Mouse (Mus musculus): ENCODE data around the gene Fbxl20. TPM values are rescaled to one million over a fixed set of nuclear protein-coding genes. Genes with fewer than 3 reads are reported as not detected.

The Fbxl20 gene
- total and polyA plus RNA-seq, 2 experiments: 12.3 to 15.1 TPM

- no peaks in the 10 kb centered on the region for H3K36me3 ChIP-seq (ENCODE audit: control insufficient read depth, insufficient read depth, low read length)
- 71% methylated on average over 5 of the region's 5 CpGs for WGBS
- DNase-seq (ENCODE audit: extremely low read depth, low read depth, low spot score): no peak
- peaks cover 5% of the 10 kb centered on the region; the same call in 1 of the 2 replicates for H3K4me1 ChIP-seq (ENCODE audit: control insufficient read depth, insufficient read depth, low read length)
- no peak overlapping the region for H3K9ac ChIP-seq (ENCODE audit: low read depth, low read length)
- H3K27me3 ChIP-seq (ENCODE audit: control insufficient read depth, insufficient read depth, low read length): no peaks in the 10 kb centered on the region
- H3K27ac ChIP-seq (replicated peaks; ENCODE audit: insufficient read depth, low read depth, low read length): no peak overlapping the region
- H3K79me2 ChIP-seq (ENCODE audit: control insufficient read depth, insufficient read depth, low read length): no peaks in the 10 kb centered on the region
- H3K4me3 ChIP-seq (ENCODE audit: insufficient read depth, low read depth, low read length): no peak overlapping the region
- TF ChIP-seq CTCF (IDR thresholded peaks at IDR 0.05; ENCODE audit: low read depth, low read length): no peak
- TF ChIP-seq POLR2A (IDR thresholded peaks at IDR 0.05; ENCODE audit: extremely low read depth, insufficient read depth, low read length): no peak
These were observed 106.1 kb downstream of the Fbxl20 start for GRCm38 (mm10) chr11:98044074-98044473.

- Histone ChIP-seq H3K9ac (ENCODE audit: low read depth, low read length) (no peak overlapping the region), H3K4me3 (ENCODE audit: insufficient read depth, low read depth, low read length) (no peak overlapping the region), H3K36me3 (ENCODE audit: control insufficient read depth, insufficient read depth, low read length) (no peaks in the 10 kb centered on the region), H3K79me2 (ENCODE audit: control insufficient read depth, insufficient read depth, low read length) (no peaks in the 10 kb centered on the region), H3K27me3 (ENCODE audit: control insufficient read depth, insufficient read depth, low read length) (no peaks in the 10 kb centered on the region), H3K4me1 (ENCODE audit: control insufficient read depth, insufficient read depth, low read length) (peaks cover 5% of the 10 kb centered on the region; the same call in 1 of the 2 replicates), H3K27ac (replicated peaks; ENCODE audit: insufficient read depth, low read depth, low read length) (no peak overlapping the region)
- 58% methylated on average over 6 of the region's 6 CpGs for WGBS
- TF ChIP-seq POLR2A (IDR thresholded peaks at IDR 0.05; ENCODE audit: extremely low read depth, insufficient read depth, low read length) (no peak), CTCF (IDR thresholded peaks at IDR 0.05; ENCODE audit: low read depth, low read length) (no peak)
- no peak for DNase-seq (ENCODE audit: extremely low read depth, low read depth, low spot score)
These were observed 107.5 kb downstream of the Fbxl20 start for GRCm38 (mm10) chr11:98042741-98043140.

GRCm38 (mm10) chr11:98040975-98041374 lies 109.2 kb downstream of the Fbxl20 start:
- 83% methylated on average over 8 of the region's 8 CpGs for WGBS
- no peak for TF ChIP-seq CTCF (IDR thresholded peaks at IDR 0.05; ENCODE audit: low read depth, low read length)
- no peak for TF ChIP-seq POLR2A (IDR thresholded peaks at IDR 0.05; ENCODE audit: extremely low read depth, insufficient read depth, low read length)
- H3K79me2 ChIP-seq (ENCODE audit: control insufficient read depth, insufficient read depth, low read length): no peaks in the 10 kb centered on the region

GRCm38 (mm10) chr11:98037871-98038270 lies 112.3 kb downstream of the Fbxl20 start:
- Histone ChIP-seq H3K27me3 (ENCODE audit: control insufficient read depth, insufficient read depth, low read length) (peaks cover 5% of the 10 kb centered on the region; the same call in 1 of the 2 replicates), H3K9ac (ENCODE audit: low read depth, low read length) (no peak overlapping the region), H3K27ac (replicated peaks; ENCODE audit: insufficient read depth, low read depth, low read length) (no peak overlapping the region), H3K4me1 (ENCODE audit: control insufficient read depth, insufficient read depth, low read length) (peaks cover 2% of the 10 kb centered on the region; the same call in 1 of the 2 replicates), H3K36me3 (ENCODE audit: control insufficient read depth, insufficient read depth, low read length) (no peaks in the 10 kb centered on the region), H3K4me3 (ENCODE audit: insufficient read depth, low read depth, low read length) (no peak overlapping the region), H3K79me2 (ENCODE audit: control insufficient read depth, insufficient read depth, low read length) (no peaks in the 10 kb centered on the region)
- DNase-seq (ENCODE audit: extremely low read depth, low read depth, low spot score): no peak
- WGBS: 80% methylated on average over 14 of the region's 14 CpGs
- no peak for TF ChIP-seq CTCF (IDR thresholded peaks at IDR 0.05; ENCODE audit: low read depth, low read length)
- no peak for TF ChIP-seq POLR2A (IDR thresholded peaks at IDR 0.05; ENCODE audit: extremely low read depth, insufficient read depth, low read length)

More at GRCm38 (mm10) chr11:98040975-98041374, 109.2 kb downstream of the Fbxl20 start:
- Histone ChIP-seq H3K9ac (ENCODE audit: low read depth, low read length) (no peak overlapping the region), H3K27me3 (ENCODE audit: control insufficient read depth, insufficient read depth, low read length) (peaks cover 2% of the 10 kb centered on the region; the same call in 1 of the 2 replicates), H3K4me3 (ENCODE audit: insufficient read depth, low read depth, low read length) (no peak overlapping the region), H3K4me1 (ENCODE audit: control insufficient read depth, insufficient read depth, low read length) (peaks cover 2% of the 10 kb centered on the region; the same call in 1 of the 2 replicates), H3K27ac (replicated peaks; ENCODE audit: insufficient read depth, low read depth, low read length) (no peak overlapping the region), H3K36me3 (ENCODE audit: control insufficient read depth, insufficient read depth, low read length) (no peaks in the 10 kb centered on the region)
- no peak for DNase-seq (ENCODE audit: extremely low read depth, low read depth, low spot score)

- Histone ChIP-seq H3K4me3 (ENCODE audit: insufficient read depth, low read depth, low read length) (no peak overlapping the region), H3K27ac (replicated peaks; ENCODE audit: insufficient read depth, low read depth, low read length) (no peak overlapping the region), H3K79me2 (ENCODE audit: control insufficient read depth, insufficient read depth, low read length) (no peaks in the 10 kb centered on the region), H3K36me3 (ENCODE audit: control insufficient read depth, insufficient read depth, low read length) (peaks cover 2% of the 10 kb centered on the region), H3K4me1 (ENCODE audit: control insufficient read depth, insufficient read depth, low read length) (peaks cover 3% of the 10 kb centered on the region), H3K27me3 (ENCODE audit: control insufficient read depth, insufficient read depth, low read length) (peaks cover 5% of the 10 kb centered on the region; the same call in 1 of the 2 replicates), H3K9ac (ENCODE audit: low read depth, low read length) (no peak overlapping the region; the same call in 1 of the 2 replicates)
- WGBS: 6% methylated on average over 25 of the region's 27 CpGs
- no peak for DNase-seq (ENCODE audit: extremely low read depth, low read depth, low spot score)
- TF ChIP-seq CTCF (IDR thresholded peaks at IDR 0.05; ENCODE audit: low read depth, low read length): no peak
These were observed 114.2 kb downstream of the Fbxl20 start for GRCm38 (mm10) chr11:98035977-98036377.

GRCm38 (mm10) chr11:98034840-98035239 lies 115.4 kb downstream of the Fbxl20 start:
- Histone ChIP-seq H3K27ac (replicated peaks; ENCODE audit: insufficient read depth, low read depth, low read length) (no peak overlapping the region), H3K4me3 (ENCODE audit: insufficient read depth, low read depth, low read length) (no peak overlapping the region), H3K9ac (ENCODE audit: low read depth, low read length) (no peak overlapping the region), H3K36me3 (ENCODE audit: control insufficient read depth, insufficient read depth, low read length) (peaks cover 11% of the 10 kb centered on the region), H3K4me1 (ENCODE audit: control insufficient read depth, insufficient read depth, low read length) (peaks cover 3% of the 10 kb centered on the region), H3K79me2 (ENCODE audit: control insufficient read depth, insufficient read depth, low read length) (no peaks in the 10 kb centered on the region), H3K27me3 (ENCODE audit: control insufficient read depth, insufficient read depth, low read length) (peaks cover 5% of the 10 kb centered on the region; the same call in 1 of the 2 replicates)
- no peak for DNase-seq (ENCODE audit: extremely low read depth, low read depth, low spot score)
- 74% methylated on average over 4 of the region's 4 CpGs for WGBS
- TF ChIP-seq POLR2A (IDR thresholded peaks at IDR 0.05; ENCODE audit: extremely low read depth, insufficient read depth, low read length) (no peak), CTCF (IDR thresholded peaks at IDR 0.05; ENCODE audit: low read depth, low read length) (no peak)
